Mouse (Mus musculus) limb, embryonic 11.5 days (tissue): ENCODE data around the gene Zfp296. TPM values are rescaled to one million over a fixed set of nuclear protein-coding genes. Genes with fewer than 3 reads are reported as not detected.

Experiments used
- ATAC-seq: fragments of 200-750 bp; cut with Nextera tagmentation; 2 replicates; pipeline ENCODE4 v1.8.0; 2017; ENCODE audit warnings: low read depth; ENCODE audit not compliant: insufficient number of reproducible peaks, low FRiP score, low TSS enrichment
- DNase-seq: peaks from one replicate; pipeline ENCODE4 v3.0.0-alpha.2; 2015; ENCODE audit warnings: low spot score
- H3K27ac ChIP-seq: fragments of 300-500 bp; sonication (generic); replicated peaks from 2 replicates; pipeline ENCODE4 v1.5.1; 2014; ENCODE audit warnings: low read depth, mild to moderate bottlenecking, low read length
- H3K27me3 ChIP-seq: fragments of 300-500 bp; sonication (generic); 2 replicates; pipeline ENCODE4 v1.6.1; 2014; ENCODE audit warnings: mild to moderate bottlenecking, low read length, mixed read lengths; ENCODE audit not compliant: control insufficient read depth, insufficient read depth
- H3K36me3 ChIP-seq: fragments of 300-500 bp; sonication (generic); 2 replicates; pipeline ENCODE4 v1.6.1; 2014; ENCODE audit warnings: mild to moderate bottlenecking, low read length, moderate library complexity, mixed read lengths; ENCODE audit not compliant: control insufficient read depth, insufficient read depth
- H3K4me1 ChIP-seq: fragments of 300-500 bp; sonication (generic); 2 replicates; pipeline ENCODE4 v1.6.1; 2014; ENCODE audit warnings: low read length, mixed read lengths; ENCODE audit not compliant: control insufficient read depth, insufficient read depth
- H3K4me2 ChIP-seq: fragments of 300-500 bp; sonication (generic); 2 replicates; pipeline ENCODE4 v1.6.1; 2014; ENCODE audit warnings: low read depth, mild to moderate bottlenecking, moderate library complexity; ENCODE audit not compliant: severe bottlenecking
- H3K4me3 ChIP-seq: fragments of 300-500 bp; sonication (generic); 2 replicates; pipeline ENCODE4 v1.5.1; 2014; ENCODE audit warnings: low read depth, low read length
- H3K9ac ChIP-seq: fragments of 300-500 bp; sonication (generic); 2 replicates; pipeline ENCODE4 v1.6.1; 2014; ENCODE audit warnings: mild to moderate bottlenecking, low read length
- H3K9me3 ChIP-seq: fragments of 300-500 bp; sonication (generic); 2 replicates; pipeline ENCODE4 v1.6.1; 2016; ENCODE audit warnings: low read length; ENCODE audit not compliant: control insufficient read depth
- WGBS: fragments of 180-500 bp; shearing (Covaris S2); extraction: QIAGEN DNeasy Blood & Tissue Kit; methylation state at CpG from one replicate; pipeline ENCODE4 v1.1.7; 2014; 5-methylcytosine and 5-hydroxymethylcytosine counted together
- polyA plus RNA-seq: library from polyadenylated mRNA; unstranded; fragments of >200 nt; fragmentation: Nextera tagmentation; extraction: Ambion mirVana; gene quantifications from 2 replicates; pipeline ENCODE4 v1.2.1, GENCODE M21; 2014

Gene Zfp296
- polyA plus RNA-seq: 0.21 and 0.52 TPM in 2 replicates

GRCm38 (mm10) chr7:19577141-19577852 lies at the start of gene Zfp296, which contains the start of gene Gemin7:
Zfp296 (plus strand) TSS chr7:19577287.
Gemin7 (minus strand) TSS chr7:19577595.
- Histone ChIP-seq H3K4me3 (peak within 1 kb of the TSS; percentile 29), H3K9ac (peak within 1 kb of the TSS; percentile 12; the same call in 1 of the 2 replicates), H3K27me3 (peaks cover 28% of the 10 kb centered on the region), H3K4me2 (peak within 1 kb of the TSS; percentile 74), H3K9me3 (no peaks in the 10 kb centered on the region), H3K27ac (no peak within 1 kb of the TSS), H3K36me3 (peaks cover 10% of the 10 kb centered on the region), H3K4me1 (peaks cover 8% of the 10 kb centered on the region)
- DNase-seq (peak; percentile 55), ATAC-seq (no peak)
- under 1% methylated on average over 56 of the region's 56 CpGs for WGBS

- 0 out of 2 replicates have a peak, but pooled peaks cover under 1% of the 10 kb centered on the region for H3K4me1 ChIP-seq
- no peaks in the 10 kb centered on the region for H3K27me3 ChIP-seq
- ATAC-seq (no peak), DNase-seq (no peak)
- H3K9me3 ChIP-seq: no peaks in the 10 kb centered on the region
- H3K27ac ChIP-seq: no peak overlapping the region
- no peak overlapping the region for H3K4me2 ChIP-seq
- 63% methylated on average over 10 of the region's 10 CpGs for WGBS
- H3K9ac ChIP-seq: no peak overlapping the region
- no peak overlapping the region for H3K4me3 ChIP-seq
- peaks cover 40% of the 10 kb centered on the region for H3K36me3 ChIP-seq
Measured at GRCm38 (mm10) chr7:19531077-19531476, 46.0 kb upstream of the Zfp296 start.

DNA sequence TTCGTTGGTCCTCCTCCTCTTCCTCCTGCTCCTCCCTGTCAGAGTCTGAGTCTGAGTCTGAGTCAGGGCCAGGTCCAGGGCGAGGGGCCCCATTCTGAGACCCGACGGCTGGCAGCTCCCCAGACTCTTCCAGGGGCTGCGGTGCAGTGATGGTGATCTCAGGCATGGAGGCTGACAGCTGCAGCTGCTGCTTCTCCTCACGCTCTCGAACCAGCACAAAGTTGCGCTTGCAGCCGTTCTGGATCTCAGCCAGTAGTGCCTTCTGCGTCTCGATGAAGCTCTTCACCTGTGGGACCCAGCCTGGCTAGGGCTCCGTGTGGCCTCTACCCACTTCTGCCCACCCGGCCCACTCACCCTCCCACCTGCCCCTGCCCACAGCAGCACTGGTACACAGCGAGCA lies 44.8 kb upstream of the Zfp296 start:
- WGBS: 95% methylated on average over 14 of the region's 14 CpGs
- Histone ChIP-seq H3K27me3 (no peaks in the 10 kb centered on the region), H3K27ac (no peak overlapping the region), H3K4me2 (no peak overlapping the region), H3K4me1 (0 out of 2 replicates have a peak, but pooled peaks cover 2% of the 10 kb centered on the region), H3K4me3 (no peak overlapping the region), H3K9me3 (no peaks in the 10 kb centered on the region), H3K9ac (no peak overlapping the region), H3K36me3 (peaks cover 40% of the 10 kb centered on the region)
- ATAC-seq: no peak
- DNase-seq: no peak

GRCm38 (mm10) chr7:19534676-19535075 lies 42.4 kb upstream of the Zfp296 start:
- no peak overlapping the region for H3K4me3 ChIP-seq
- H3K27me3 ChIP-seq: no peaks in the 10 kb centered on the region
- H3K9ac ChIP-seq: no peak overlapping the region
- H3K4me1 ChIP-seq: 0 out of 2 replicates have a peak, but pooled peaks cover 2% of the 10 kb centered on the region
- no peak for ATAC-seq
- no peaks in the 10 kb centered on the region for H3K9me3 ChIP-seq
- no peak for DNase-seq
- no peak overlapping the region for H3K27ac ChIP-seq
- 90% methylated on average over 10 of the region's 10 CpGs for WGBS
- H3K36me3 ChIP-seq: peaks cover 40% of the 10 kb centered on the region
- H3K4me2 ChIP-seq: no peak overlapping the region

- no peak for DNase-seq
Measured at GRCm38 (mm10) chr7:19540771-19541566, 36.1 kb upstream of the Zfp296 start.

GRCm38 (mm10) chr7:19541681-19542154 lies 35.4 kb upstream of the Zfp296 start:
- H3K4me3 ChIP-seq: no peak overlapping the region
- no peak overlapping the region for H3K27ac ChIP-seq
- no peaks in the 10 kb centered on the region for H3K27me3 ChIP-seq
- no peaks in the 10 kb centered on the region for H3K9me3 ChIP-seq
- no peaks in the 10 kb centered on the region; the same call in none of the 2 replicates for H3K36me3 ChIP-seq
- ATAC-seq (no peak), DNase-seq (no peak)
- no peak overlapping the region for H3K9ac ChIP-seq
- H3K4me1 ChIP-seq: 0 out of 2 replicates have a peak, but pooled peaks cover 3% of the 10 kb centered on the region
- 82% methylated on average over 7 of the region's 7 CpGs for WGBS
- no peak overlapping the region for H3K4me2 ChIP-seq

More at GRCm38 (mm10) chr7:19540771-19541566, 36.1 kb upstream of the Zfp296 start:
- no peak overlapping the region for H3K4me2 ChIP-seq
- 94% methylated on average over 2 of the region's 2 CpGs for WGBS
- no peak for ATAC-seq
- no peaks in the 10 kb centered on the region; the same call in none of the 2 replicates for H3K36me3 ChIP-seq
- H3K4me1 ChIP-seq: 0 out of 2 replicates have a peak, but pooled peaks cover 2% of the 10 kb centered on the region
- no peaks in the 10 kb centered on the region for H3K27me3 ChIP-seq
- H3K9me3 ChIP-seq: no peaks in the 10 kb centered on the region
- no peak overlapping the region for H3K9ac ChIP-seq
- no peak overlapping the region for H3K4me3 ChIP-seq
- H3K27ac ChIP-seq: no peak overlapping the region

GRCm38 (mm10) chr7:19542155-19542691 lies 34.9 kb upstream of the Zfp296 start:
- H3K4me2 ChIP-seq: no peak overlapping the region
- H3K27me3 ChIP-seq: no peaks in the 10 kb centered on the region
- H3K4me3 ChIP-seq: no peak overlapping the region
- no peak for DNase-seq
- H3K36me3 ChIP-seq: no peaks in the 10 kb centered on the region; the same call in none of the 2 replicates
- 77% methylated on average over 8 of the region's 8 CpGs for WGBS
- ATAC-seq: no peak; the same call in 1 of the 2 replicates
- 0 out of 2 replicates have a peak, but pooled peaks cover 3% of the 10 kb centered on the region for H3K4me1 ChIP-seq
- H3K9ac ChIP-seq: no peak overlapping the region
- no peak overlapping the region for H3K27ac ChIP-seq
- no peaks in the 10 kb centered on the region for H3K9me3 ChIP-seq

DNA sequence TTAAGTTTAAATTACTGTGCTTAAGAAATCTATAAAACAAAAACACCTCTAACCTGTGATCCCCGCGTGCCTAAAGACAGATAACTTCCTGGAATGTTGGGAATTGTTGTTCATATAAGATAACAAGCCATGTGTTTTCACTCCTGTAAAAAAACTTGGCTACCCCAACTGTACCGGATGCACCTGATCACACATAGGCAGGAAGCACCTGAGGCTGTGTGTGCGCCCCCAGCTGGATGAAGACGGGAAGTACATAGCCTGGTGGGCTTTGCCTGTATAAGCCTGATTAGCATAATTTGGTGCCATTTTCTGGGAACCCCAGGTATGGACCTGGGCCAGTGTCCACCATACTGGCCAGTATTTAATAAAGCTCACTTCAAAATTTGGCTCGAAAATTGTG lies 33.5 kb upstream of the Zfp296 start:
- Histone ChIP-seq H3K36me3 (no peaks in the 10 kb centered on the region; the same call in none of the 2 replicates), H3K27ac (no peak overlapping the region), H3K9ac (no peak overlapping the region), H3K9me3 (no peaks in the 10 kb centered on the region), H3K4me1 (0 out of 2 replicates have a peak, but pooled peaks cover 3% of the 10 kb centered on the region), H3K4me2 (no peak overlapping the region), H3K4me3 (no peak overlapping the region), H3K27me3 (no peaks in the 10 kb centered on the region)
- ATAC-seq (no peak), DNase-seq (peak; percentile 44)
- 56% methylated on average over 6 of the region's 6 CpGs for WGBS
